Mouse (Mus musculus): ENCODE results near the gene Zfp3. TPM values are rescaled to one million over a fixed set of nuclear protein-coding genes. Genes with fewer than 3 reads are reported as not detected.

Zfp3 gene
- total RNA-seq, 2 experiments from 2014 or later = 6.5 to 6.7 TPM

GRCm38 (mm10) chr11:70804395-70804794 lies 40.4 kb downstream of the Zfp3 start:
- intact Hi-C loops (cut with DNase I) = no loop called here

GRCm38 (mm10) chr11:70805641-70806175 lies 41.7 kb downstream of the Zfp3 start:
- DNase-seq = no peak
- intact Hi-C loops (cut with DNase I) = no loop called here

More at GRCm38 (mm10) chr11:70804395-70804794, 40.4 kb downstream of the Zfp3 start:
- DNase-seq = no peak

- DNase-seq = no peak
- intact Hi-C loops (cut with DNase I) = no loop called here
Measured at GRCm38 (mm10) chr11:70806697-70807096, 42.7 kb downstream of the Zfp3 start.

- DNase-seq = no peak
- intact Hi-C loops (cut with DNase I) = no loop called here
Measured at GRCm38 (mm10) chr11:70807630-70808029, 43.6 kb downstream of the Zfp3 start.

- intact Hi-C loops (cut with DNase I) = no loop called here
- DNase-seq = no peak
Measured at GRCm38 (mm10) chr11:70808101-70808500, 44.1 kb downstream of the Zfp3 start.

GRCm38 (mm10) chr11:70809011-70809410 lies 45.0 kb downstream of the Zfp3 start:
- intact Hi-C loops (cut with DNase I) = no loop called here
- no peak for DNase-seq

- intact Hi-C loops (cut with DNase I) = no loop called here
- no peak for DNase-seq
Measured at GRCm38 (mm10) chr11:70811041-70811440, 47.0 kb downstream of the Zfp3 start.

- no peak for DNase-seq
- intact Hi-C loops (cut with DNase I) = no loop called here
Measured at GRCm38 (mm10) chr11:70811471-70812240, 47.6 kb downstream of the Zfp3 start.

GRCm38 (mm10) chr11:70812365-70812764 lies 48.4 kb downstream of the Zfp3 start, which contains the start of gene Scimp:
Gene Scimp (minus strand): TSS chr11:70812586.
- intact Hi-C loops (cut with DNase I) = no loop called here
- no peak for DNase-seq

- intact Hi-C loops (cut with DNase I) = loop anchor here (1.0 kb wide), 1 partner anchor 38 kb away; no protein-coding TSS in a partner anchor
- no peak for DNase-seq
Measured at GRCm38 (mm10) chr11:70815071-70815470, 51.1 kb downstream of the Zfp3 start.

- peak; percentile 54 to 57 for DNase-seq
- intact Hi-C loops (cut with DNase I) = loop anchor here (1.0 kb wide), 1 partner anchor 38 kb away; no protein-coding TSS in a partner anchor
Measured at GRCm38 (mm10) chr11:70815498-70816078, 51.6 kb downstream of the Zfp3 start.

- DNase-seq = no peak
- intact Hi-C loops (cut with DNase I) = no loop called here
Measured at GRCm38 (mm10) chr11:70816770-70817169, 52.8 kb downstream of the Zfp3 start.

- intact Hi-C loops (cut with DNase I) = no loop called here
- DNase-seq = no peak
Measured at GRCm38 (mm10) chr11:70820120-70820519, 56.1 kb downstream of the Zfp3 start.

- intact Hi-C loops (cut with DNase I) = no loop called here
- no peak for DNase-seq
Measured at GRCm38 (mm10) chr11:70821728-70822591, 58.0 kb downstream of the Zfp3 start.

Small RNA genes within 50 kb of the gene (microRNA-seq; reads per million reads assigned to microRNA genes)
- gene Gm22760 (ENCODE audit: borderline number of aligned reads in 2 of 2) = 0 reads per million in 2 experiments

Other genes starting within 250 kb of the Zfp3 start
- not detected for gene Vmo1, start 249.6 kb upstream of the Zfp3 start, total RNA-seq (2021)
- not detected for gene Gltpd2, start 245.0 kb upstream of the Zfp3 start, total RNA-seq (2021)
- 100 to 1,000 TPM; 230 to 233 TPM for gene Psmb6, start 238.8 kb upstream of the Zfp3 start, total RNA-seq (2021)
- not detected for gene Gm40193, start 231.3 kb upstream of the Zfp3 start, total RNA-seq (2021)
- gene Pld2, start 224.1 kb upstream of the Zfp3 start, total RNA-seq (2021) = 1 to 10 TPM; 6.3 to 6.5 TPM
- 10 to 100 TPM; 43.9 to 49.4 TPM for gene Mink1, start 201.3 kb upstream of the Zfp3 start, total RNA-seq (2021)
- not detected for gene 4930544D05Rik, start 148.4 kb upstream of the Zfp3 start, total RNA-seq (2021)
- not detected for gene Chrne, start 145.0 kb upstream of the Zfp3 start, total RNA-seq (2021)
- gene Gp1ba, start 125.1 kb upstream of the Zfp3 start, total RNA-seq (2021) = under 1 TPM; 0.16 to 0.17 TPM
- gene Rnf167, start 117.0 kb upstream of the Zfp3 start, total RNA-seq (2021) = 10 to 100 TPM; 52.5 to 57.9 TPM
- 100 to 1,000 TPM; 570 to 607 TPM for gene Slc25a11, start 116.7 kb upstream of the Zfp3 start, total RNA-seq (2021)
- 100 to 1,000 TPM; 283 to 296 TPM for gene Pfn1, start 109.6 kb upstream of the Zfp3 start, total RNA-seq (2021)
- gene Eno3, start 107.0 kb upstream of the Zfp3 start, total RNA-seq (2021) = 1,000 to 10,000 TPM; 1,887 to 1,957 TPM
- 10 to 100 TPM; 95.0 to 98.6 TPM for gene Spag7, start 94.8 kb upstream of the Zfp3 start, total RNA-seq (2021)
- 10 to 100 TPM; 39.2 to 39.6 TPM for gene Camta2, start 76.1 kb upstream of the Zfp3 start, total RNA-seq (2021)
- 1 to 10 TPM; 4.5 to 6.3 TPM for gene Inca1, start 64.1 kb upstream of the Zfp3 start, total RNA-seq (2021)
- gene Kif1c, start 63.7 kb upstream of the Zfp3 start, total RNA-seq (2021) = 100 to 1,000 TPM; 469 to 490 TPM
- gene Scimp, start 48.4 kb downstream of the Zfp3 start, total RNA-seq (2021) = under 1 TPM; 0.47 to 0.89 TPM
- gene Rabep1, start 80.6 kb downstream of the Zfp3 start, total RNA-seq (2021) = 10 to 100 TPM; 35.9 to 36.5 TPM
- 10 to 100 TPM; 44.5 to 50.8 TPM for gene Nup88, start 205.8 kb downstream of the Zfp3 start, total RNA-seq (2021)
- 10 to 100 TPM; 16.8 to 18.4 TPM for gene Rpain, start 206.0 kb downstream of the Zfp3 start, total RNA-seq (2021)
- gene C1qbp, start 218.8 kb downstream of the Zfp3 start, total RNA-seq (2021) = 100 to 1,000 TPM; 226 to 228 TPM
- 10 to 100 TPM; 10.6 to 10.7 TPM for gene Dhx33, start 240.2 kb downstream of the Zfp3 start, total RNA-seq (2021)